Mouse (Mus musculus) hindbrain, embryonic 12.5 days (tissue): ENCODE data around the gene Utp4. TPM values are rescaled to one million over a fixed set of nuclear protein-coding genes. Genes with fewer than 3 reads are reported as not detected.
A peak's percentile ranks its signal among the peaks of the same experiment; 100 is the strongest.
"Not testable (repeated sequence)": the region's sequence is repeated elsewhere in the genome, so short reads cannot be mapped to it uniquely, and the experiment has no call there.

Source experiments
- ATAC-seq: fragments of 200-750 bp; cut with Nextera tagmentation; 2 replicates; pipeline ENCODE4 v1.8.0; 2017; ENCODE audit warnings: moderate TSS enrichment; ENCODE audit not compliant: low FRiP score
- H3K27ac ChIP-seq: fragments of 300-500 bp; sonication (generic); 2 replicates; pipeline ENCODE4 v1.5.1; 2016; ENCODE audit warnings: mild to moderate bottlenecking
- H3K27me3 ChIP-seq: fragments of 300-500 bp; sonication (generic); 2 replicates; pipeline ENCODE4 v1.6.1; 2016; ENCODE audit warnings: mild to moderate bottlenecking
- H3K36me3 ChIP-seq: fragments of 300-500 bp; sonication (generic); 2 replicates; pipeline ENCODE4 v1.6.1; 2016; ENCODE audit warnings: mild to moderate bottlenecking
- H3K4me1 ChIP-seq: fragments of 300-500 bp; sonication (generic); 2 replicates; pipeline ENCODE4 v1.6.1; 2016
- H3K4me2 ChIP-seq: fragments of 300-500 bp; sonication (generic); replicated peaks from 2 replicates; pipeline ENCODE4 v1.6.1; 2016; ENCODE audit warnings: mild to moderate bottlenecking
- H3K4me3 ChIP-seq: fragments of 300-500 bp; sonication (generic); 2 replicates; pipeline ENCODE4 v1.5.1; 2016; ENCODE audit warnings: mild to moderate bottlenecking
- H3K9ac ChIP-seq: fragments of 300-500 bp; sonication (generic); 2 replicates; pipeline ENCODE4 v1.6.1; 2016; ENCODE audit warnings: mild to moderate bottlenecking, moderate library complexity
- H3K9me3 ChIP-seq: fragments of 300-500 bp; sonication (generic); replicated peaks from 2 replicates; pipeline ENCODE4 v1.6.1; 2016; ENCODE audit warnings: mild to moderate bottlenecking
- WGBS: fragments of 180-500 bp; shearing (Covaris S2); methylation state at CpG from one replicate; pipeline ENCODE4 v1.1.7; 2016; 5-methylcytosine and 5-hydroxymethylcytosine counted together
- polyA plus RNA-seq: library from polyadenylated mRNA; unstranded; fragments of >200 nt; fragmentation: Nextera tagmentation; extraction: Ambion mirVana; gene quantifications from 2 replicates; pipeline ENCODE4 v1.2.1, GENCODE M21; 2016

The Utp4 gene
- polyA plus RNA-seq, 1 experiment from 2014 or later, result 49.0 TPM

- Histone ChIP-seq H3K27me3 (no peaks in the 10 kb centered on the region), H3K9me3 (no peaks in the 10 kb centered on the region), H3K4me3 (no peak overlapping the region), H3K36me3 (peaks cover 90% of the 10 kb centered on the region), H3K4me1 (no peaks in the 10 kb centered on the region), H3K4me2 (no peak overlapping the region), H3K27ac (no peak overlapping the region), H3K9ac (no peak overlapping the region)
- WGBS, result 95% methylated on average over 8 of the region's 8 CpGs
- ATAC-seq, result no peak
Measured at GRCm38 (mm10) chr8:106880121-106880707, 13.2 kb upstream of the Utp4 start.

- H3K27me3 ChIP-seq, H3K4me1 ChIP-seq, H3K27ac ChIP-seq, ATAC-seq, H3K9me3 ChIP-seq, H3K9ac ChIP-seq, H3K4me3 ChIP-seq, H3K4me2 ChIP-seq: not testable (repeated sequence)
- peaks cover 77% of the 10 kb centered on the region for H3K36me3 ChIP-seq
- 96% methylated on average over 11 of the region's 11 CpGs for WGBS
Measured at GRCm38 (mm10) chr8:106884094-106884493, 9.3 kb upstream of the Utp4 start.

- H3K9me3 ChIP-seq, H3K9ac ChIP-seq, H3K27me3 ChIP-seq, H3K4me2 ChIP-seq, H3K27ac ChIP-seq, ATAC-seq, H3K4me1 ChIP-seq, H3K4me3 ChIP-seq: not testable (repeated sequence)
- WGBS, result 95% methylated on average over 4 of the region's 4 CpGs
- H3K36me3 ChIP-seq, result peaks cover 70% of the 10 kb centered on the region
Measured at GRCm38 (mm10) chr8:106884826-106885400, 8.5 kb upstream of the Utp4 start.

GRCm38 (mm10) chr8:106887336-106888189 lies 5.9 kb upstream of the Utp4 start:
- no peak overlapping the region for H3K4me2 ChIP-seq
- H3K9me3 ChIP-seq, result no peaks in the 10 kb centered on the region
- peaks cover 44% of the 10 kb centered on the region for H3K36me3 ChIP-seq
- ATAC-seq, result no peak; the same call in 1 of the 2 replicates
- WGBS, result 52% methylated on average over 5 of the region's 5 CpGs
- no peaks in the 10 kb centered on the region for H3K27me3 ChIP-seq
- no peak overlapping the region for H3K27ac ChIP-seq
- no peak overlapping the region for H3K4me3 ChIP-seq
- no peak overlapping the region for H3K9ac ChIP-seq
- H3K4me1 ChIP-seq, result peaks cover 12% of the 10 kb centered on the region

- Histone ChIP-seq H3K9me3 (no peaks in the 10 kb centered on the region), H3K27ac (no peak overlapping the region), H3K36me3 (peaks cover 32% of the 10 kb centered on the region), H3K4me3 (no peak overlapping the region), H3K4me2 (no peak overlapping the region), H3K27me3 (no peaks in the 10 kb centered on the region), H3K4me1 (peaks cover 12% of the 10 kb centered on the region), H3K9ac (no peak overlapping the region)
- 90% methylated on average over 3 of the region's 3 CpGs for WGBS
- no peak for ATAC-seq
Measured at GRCm38 (mm10) chr8:106888803-106889202, 4.6 kb upstream of the Utp4 start.

GRCm38 (mm10) chr8:106892210-106892805 lies 1.1 kb upstream of the Utp4 start:
- 1% methylated on average over 15 of the region's 15 CpGs for WGBS
- H3K9me3 ChIP-seq, result no peaks in the 10 kb centered on the region
- H3K4me2 ChIP-seq, result peak overlapping the region; percentile 78
- no peaks in the 10 kb centered on the region; the same call in 1 of the 2 replicates for H3K36me3 ChIP-seq
- peak overlapping the region; percentile 97 for H3K9ac ChIP-seq
- ATAC-seq, result no peak
- peak overlapping the region; percentile 96 for H3K27ac ChIP-seq
- H3K4me3 ChIP-seq, result peak overlapping the region; percentile 95
- H3K4me1 ChIP-seq, result peaks cover 21% of the 10 kb centered on the region
- no peaks in the 10 kb centered on the region for H3K27me3 ChIP-seq

- Histone ChIP-seq H3K9me3 (no peaks in the 10 kb centered on the region), H3K27ac (peak overlapping the region; percentile 96), H3K4me1 (peaks cover 21% of the 10 kb centered on the region), H3K9ac (peak overlapping the region; percentile 97), H3K36me3 (peaks cover 2% of the 10 kb centered on the region; the same call in 1 of the 2 replicates), H3K27me3 (no peaks in the 10 kb centered on the region), H3K4me3 (peak overlapping the region; percentile 95), H3K4me2 (peak overlapping the region; percentile 78)
- ATAC-seq, result peak; percentile 86
- under 1% methylated on average over 55 of the region's 57 CpGs for WGBS
Measured at GRCm38 (mm10) chr8:106892806-106893451, 507 bp upstream of the Utp4 start.

- H3K9ac ChIP-seq, result no peak overlapping the region
- H3K9me3 ChIP-seq, result no peaks in the 10 kb centered on the region
- 0 out of 2 replicates have a peak, but pooled peaks cover 3% of the 10 kb centered on the region for H3K4me1 ChIP-seq
- peaks cover 63% of the 10 kb centered on the region for H3K36me3 ChIP-seq
- H3K4me3 ChIP-seq, result no peak overlapping the region
- 90% methylated on average over 5 of the region's 5 CpGs for whole genome bisulfite sequencing
- ATAC-seq, result no peak
- no peak overlapping the region for H3K27ac ChIP-seq
- H3K4me2 ChIP-seq, result no peak overlapping the region
- H3K27me3 ChIP-seq, result no peaks in the 10 kb centered on the region
Measured at GRCm38 (mm10) chr8:106899473-106899872, 6.0 kb downstream of the Utp4 start.

GRCm38 (mm10) chr8:106905727-106906480 lies 12.5 kb downstream of the Utp4 start:
- H3K36me3 ChIP-seq, result peaks cover 75% of the 10 kb centered on the region
- H3K9me3 ChIP-seq, result no peaks in the 10 kb centered on the region
- no peak overlapping the region for H3K27ac ChIP-seq
- H3K4me2 ChIP-seq, result no peak overlapping the region
- ATAC-seq, result no peak
- WGBS, result 95% methylated on average over 17 of the region's 17 CpGs
- H3K27me3 ChIP-seq, result no peaks in the 10 kb centered on the region
- no peak overlapping the region for H3K9ac ChIP-seq
- no peak overlapping the region for H3K4me3 ChIP-seq
- no peaks in the 10 kb centered on the region for H3K4me1 ChIP-seq

GRCm38 (mm10) chr8:106906635-106907034 lies 13.2 kb downstream of the Utp4 start:
- H3K27me3 ChIP-seq, result no peaks in the 10 kb centered on the region
- no peak overlapping the region for H3K4me3 ChIP-seq
- ATAC-seq, result no peak
- no peak overlapping the region for H3K4me2 ChIP-seq
- no peak overlapping the region for H3K27ac ChIP-seq
- no peaks in the 10 kb centered on the region for H3K9me3 ChIP-seq
- 97% methylated on average over 6 of the region's 6 CpGs for WGBS
- H3K36me3 ChIP-seq, result peaks cover 73% of the 10 kb centered on the region
- H3K9ac ChIP-seq, result no peak overlapping the region
- H3K4me1 ChIP-seq, result no peaks in the 10 kb centered on the region

GRCm38 (mm10) chr8:106907450-106907849 lies 14.0 kb downstream of the Utp4 start:
- Histone ChIP-seq H3K9me3 (no peaks in the 10 kb centered on the region), H3K27me3 (no peaks in the 10 kb centered on the region), H3K4me3 (no peak overlapping the region), H3K4me1 (no peaks in the 10 kb centered on the region), H3K27ac (no peak overlapping the region), H3K36me3 (peaks cover 71% of the 10 kb centered on the region), H3K4me2 (no peak overlapping the region), H3K9ac (no peak overlapping the region)
- ATAC-seq, result no peak
- 92% methylated on average over 6 of the region's 6 CpGs for WGBS
